ENCODE assay signal across 8 mouse cellular contexts in genomic region chr15:99421152-99421551, GRCm38 (mm10). TPM values are rescaled to one million over a fixed set of nuclear protein-coding genes. Genes with fewer than 3 reads are reported as not detected.
DNase-seq lines count a peak whose midpoint lies in the region; ATAC-seq and TF ChIP-seq lines count a peak whose summit lies in the region.

No protein-coding gene starts in this region.

- peaks cover 18% of the 10 kb centered on the region for H3K36me3 ChIP-seq in liver, embryonic 12.5 days
- peaks cover 11% of the 10 kb centered on the region; the same call in 1 of the 2 replicates for H3K36me3 ChIP-seq in stomach, embryonic 15.5 days

- H3K9ac ChIP-seq in liver, embryonic 12.5 days: no peak overlapping the region
- no peak overlapping the region for H3K9ac ChIP-seq in stomach, embryonic 15.5 days

- peak overlapping the region; percentile 48 for H3K4me2 ChIP-seq in liver, embryonic 12.5 days
- H3K4me2 ChIP-seq in stomach, embryonic 15.5 days: peak overlapping the region; percentile 44

- no peaks in the 10 kb centered on the region for H3K27me3 ChIP-seq in liver, embryonic 12.5 days (replicated peaks)
- no peaks in the 10 kb centered on the region for H3K27me3 ChIP-seq in stomach, embryonic 15.5 days (replicated peaks)
- no peaks in the 10 kb centered on the region for H3K27me3 ChIP-seq in cerebellum, adult 2 months (ENCODE audit: control insufficient read depth, insufficient read depth, low read length)

- TF ChIP-seq POLR2A in cerebellum, adult 2 months (IDR thresholded peaks at IDR 0.05; ENCODE audit: borderline replicate concordance, insufficient read depth, low read length): no peak

- peak overlapping the region; percentile 69 for H3K27ac ChIP-seq in liver, embryonic 12.5 days
- peak overlapping the region; percentile 81 for H3K27ac ChIP-seq in stomach, embryonic 15.5 days
- no peak overlapping the region for H3K27ac ChIP-seq in cerebellum, adult 2 months (ENCODE audit: insufficient read depth, low read length)

- ATAC-seq in liver, embryonic 12.5 days: peak; percentile 28; the same call in 1 of the 2 replicates
- no peak; the same call in 1 of the 2 replicates for ATAC-seq in stomach, embryonic 15.5 days (ENCODE audit: insufficient read depth, low FRiP score, low read depth)

- no peaks in the 10 kb centered on the region for H3K9me3 ChIP-seq in liver, embryonic 12.5 days (replicated peaks)
- no peaks in the 10 kb centered on the region for H3K9me3 ChIP-seq in stomach, embryonic 15.5 days

- TF ChIP-seq CTCF in cerebellum, adult 2 months (IDR thresholded peaks at IDR 0.05; ENCODE audit: borderline replicate concordance, insufficient read depth, low read depth, low read length): no peak

- WGBS in liver, embryonic 12.5 days (ENCODE audit: insufficient replicate concordance): 50% methylated on average over 9 of the region's 9 CpGs
- 59% methylated on average over 9 of the region's 9 CpGs for WGBS in stomach, embryonic 15.5 days
- WGBS in cerebellum, adult 2 months: 75% methylated on average over 9 of the region's 9 CpGs

- H3K4me1 ChIP-seq in liver, embryonic 12.5 days: peaks cover 33% of the 10 kb centered on the region
- H3K4me1 ChIP-seq in stomach, embryonic 15.5 days: peaks cover 22% of the 10 kb centered on the region
- no peaks in the 10 kb centered on the region for H3K4me1 ChIP-seq in cerebellum, adult 2 months (ENCODE audit: control insufficient read depth, insufficient read depth, low read length)

- intact Hi-C loops in heart, postnatal 14 days (cut with DNase I): loop anchor here (5.0 kb wide), 1 partner anchor 36 kb away; the partner anchor contains the start of gene Nckap5l

- peak; percentile 57 for DNase-seq in adrenal gland, postnatal 14 days
- DNase-seq in adrenal gland, adult 8-10 months: no peak
- peak; percentile 46 for DNase-seq in c-Kit-positive CD71-positive TER-119-positive erythroid progenitor cells, embryonic 14.5 days (ENCODE audit: low spot score)
- DNase-seq in heart, postnatal 14 days: peak; percentile 40 to 41
- DNase-seq in cerebellum, adult 2 months: no peak
- no peak for DNase-seq in ovary, adult 18-20 months (ENCODE audit: low spot score)

- no peak overlapping the region for H3K4me3 ChIP-seq in liver, embryonic 12.5 days
- H3K4me3 ChIP-seq in stomach, embryonic 15.5 days (replicated peaks): 0 out of 2 replicates have a peak overlapping the region, but pooled peaks have one; percentile 3
- no peak overlapping the region for H3K4me3 ChIP-seq in cerebellum, adult 2 months (replicated peaks; ENCODE audit: insufficient read depth, low read depth, low read length)

RNA-seq across cellular contexts. Expression of gene Tmbim6, which starts 28.5 kb away (rescaled TPM):
- total RNA-seq in adrenal gland, postnatal 14 days (2021): 571 and 598 TPM in 2 replicates
- 100 to 1,000 TPM; 442 to 837 (median 596) TPM for total RNA-seq in adrenal gland, adult 8-10 months (2022)
- total RNA-seq in heart, postnatal 14 days (2021): 100 to 1,000 TPM; 216 to 219 TPM
- polyA plus RNA-seq in liver, embryonic 12.5 days (2016; fragmentation: Nextera tagmentation; extraction: Ambion mirVana): 199 and 201 TPM in 2 replicates
- polyA plus RNA-seq in stomach, embryonic 15.5 days (2015; fragmentation: Nextera tagmentation; extraction: Ambion mirVana): 425 and 426 TPM in 2 replicates
- polyA plus RNA-seq in cerebellum, adult 2 months (2012; rRNA removed): 401 and 418 TPM in 2 replicates

RNA-seq across cellular contexts. Expression of gene Nckap5l, which starts 36.4 kb away (rescaled TPM):
- total RNA-seq in adrenal gland, postnatal 14 days (2021): 25.6 and 29.0 TPM in 2 replicates
- 10 to 100 TPM; 20.2 to 54.8 (median 28.3) TPM for total RNA-seq in adrenal gland, adult 8-10 months (2022)
- 10 to 100 TPM; 11.2 to 13.6 TPM for total RNA-seq in heart, postnatal 14 days (2021)
- polyA plus RNA-seq in liver, embryonic 12.5 days (2016; fragmentation: Nextera tagmentation; extraction: Ambion mirVana): 2.3 and 2.6 TPM in 2 replicates
- polyA plus RNA-seq in stomach, embryonic 15.5 days (2015; fragmentation: Nextera tagmentation; extraction: Ambion mirVana): 4.8 and 6.8 TPM in 2 replicates
- polyA plus RNA-seq in cerebellum, adult 2 months (2012; rRNA removed): 12.3 TPM in 2 replicates

RNA-seq across cellular contexts. Expression of gene Fmnl3, which starts 50.9 kb away (rescaled TPM):
- total RNA-seq in adrenal gland, postnatal 14 days (2021): 21.3 and 31.3 TPM in 2 replicates
- total RNA-seq in adrenal gland, adult 8-10 months (2022): 10 to 100 TPM; 16.5 to 29.3 (median 24.4) TPM
- total RNA-seq in heart, postnatal 14 days (2021): 10 to 100 TPM; 29.4 to 29.7 TPM
- polyA plus RNA-seq in liver, embryonic 12.5 days (2016; fragmentation: Nextera tagmentation; extraction: Ambion mirVana): 7.4 and 8.6 TPM in 2 replicates
- 18.2 and 21.3 TPM in 2 replicates for polyA plus RNA-seq in stomach, embryonic 15.5 days (2015; fragmentation: Nextera tagmentation; extraction: Ambion mirVana)
- polyA plus RNA-seq in cerebellum, adult 2 months (2012; rRNA removed): 10.0 and 10.7 TPM in 2 replicates

RNA-seq across cellular contexts. Expression of gene Bcdin3d, which starts 53.4 kb away (rescaled TPM):
- 3.9 and 6.8 TPM in 2 replicates for total RNA-seq in adrenal gland, postnatal 14 days (2021)
- total RNA-seq in adrenal gland, adult 8-10 months (2022): 1 to 10 TPM; 5.2 to 8.1 (median 7.1) TPM
- total RNA-seq in heart, postnatal 14 days (2021): 1 to 10 TPM; 3.9 to 4.9 TPM
- polyA plus RNA-seq in liver, embryonic 12.5 days (2016; fragmentation: Nextera tagmentation; extraction: Ambion mirVana): 7.9 TPM in 2 replicates
- polyA plus RNA-seq in stomach, embryonic 15.5 days (2015; fragmentation: Nextera tagmentation; extraction: Ambion mirVana): 14.8 and 14.9 TPM in 2 replicates
- 11.6 and 12.4 TPM in 2 replicates for polyA plus RNA-seq in cerebellum, adult 2 months (2012; rRNA removed)

Comparison
In these comparisons a context has a peak if more than half of its experiments do, and no peak if none do; other contexts are left out.
1. DNase-seq: peak in adrenal gland, postnatal 14 days (single experiment), c-Kit-positive CD71-positive TER-119-positive erythroid progenitor cells, embryonic 14.5 days (single experiment) and heart, postnatal 14 days (2 of 2); none in adrenal gland, adult 8-10 months (single experiment), cerebellum, adult 2 months (0 of 2) and ovary, adult 18-20 months (single experiment).